Mouse (Mus musculus) layer of hippocampus, postnatal 14 days (tissue): ENCODE measurements around the gene Col23a1. TPM values are rescaled to one million over a fixed set of nuclear protein-coding genes. Genes with fewer than 3 reads are reported as not detected.
A peak's percentile ranks its signal among the peaks of the same experiment; 100 is the strongest.

Source experiments
- DNase-seq, 2 experiments: peaks; one replicate each; pipeline ENCODE4 v3.0.0; 2021 to 2022; ENCODE audit warnings: low spot score in 2 of 2, mixed read lengths in 1 of 2
- total RNA-seq, 2 experiments: library from RNA; stranded (reverse); gene quantifications; 2 replicates each; pipeline ENCODE4 v1.2.3; 2021

Col23a1 gene
- total RNA-seq, 2 experiments from 2014 or later, result 6.5 to 6.7 TPM

- DNase-seq, result no peak
Measured at GRCm38 (mm10) chr11:51533128-51533533, 243.4 kb downstream of the Col23a1 start.

- peak; percentile 65 to 83 for DNase-seq
Measured at GRCm38 (mm10) chr11:51534314-51534713, 244.6 kb downstream of the Col23a1 start.

- no peak for DNase-seq
Measured at GRCm38 (mm10) chr11:51538388-51538787, 248.7 kb downstream of the Col23a1 start.

GRCm38 (mm10) chr11:51538919-51539758 is 249.4 kb downstream of the Col23a1 start:
- DNase-seq, result no peak

- peak; percentile 93 to 97 for DNase-seq
Measured at GRCm38 (mm10) chr11:51539759-51540282, 250.1 kb downstream of the Col23a1 start.

- DNase-seq, result no peak
Measured at GRCm38 (mm10) chr11:51542424-51542823, 252.7 kb downstream of the Col23a1 start.

GRCm38 (mm10) chr11:51543487-51544050 is 253.8 kb downstream of the Col23a1 start:
- DNase-seq, result no peak

- DNase-seq, result no peak
Measured at GRCm38 (mm10) chr11:51544413-51544812, 254.7 kb downstream of the Col23a1 start.

- no peak for DNase-seq
Measured at GRCm38 (mm10) chr11:51545811-51546210, 256.1 kb downstream of the Col23a1 start.

- DNase-seq, result no peak
Measured at GRCm38 (mm10) chr11:51551253-51551652, 261.5 kb downstream of the Col23a1 start.

GRCm38 (mm10) chr11:51552091-51552490 is 262.4 kb downstream of the Col23a1 start:
- no peak for DNase-seq

GRCm38 (mm10) chr11:51554590-51554989 is 264.9 kb downstream of the Col23a1 start:
- no peak for DNase-seq

GRCm38 (mm10) chr11:51555066-51555465 is 265.3 kb downstream of the Col23a1 start:
- DNase-seq, result no peak

- no peak for DNase-seq
Measured at GRCm38 (mm10) chr11:51563276-51563675, 273.6 kb downstream of the Col23a1 start.

- DNase-seq, result no peak
Measured at GRCm38 (mm10) chr11:51565062-51565461, 275.3 kb downstream of the Col23a1 start.

- no peak for DNase-seq
Measured at GRCm38 (mm10) chr11:51565951-51566350, 276.2 kb downstream of the Col23a1 start.

GRCm38 (mm10) chr11:51568801-51569200 is 279.1 kb downstream of the Col23a1 start:
- no peak for DNase-seq

GRCm38 (mm10) chr11:51576454-51576853 is 286.7 kb downstream of the Col23a1 start:
- DNase-seq, result peak; percentile 46 to 50

- no peak for DNase-seq
Measured at GRCm38 (mm10) chr11:51577587-51577986, 287.9 kb downstream of the Col23a1 start.

GRCm38 (mm10) chr11:51579024-51579423 is 289.3 kb downstream of the Col23a1 start:
- DNase-seq, result no peak

- peak in 1 of 2 experiments; percentile 60 for DNase-seq
Measured at GRCm38 (mm10) chr11:51582713-51583112, 293.0 kb downstream of the Col23a1 start.

- no peak for DNase-seq
Measured at GRCm38 (mm10) chr11:51584057-51584430, 294.3 kb downstream of the Col23a1 start.
